Mouse (Mus musculus): Measurements from ENCODE around the gene Pde9a.
"Not testable (repeated sequence)": the region's sequence is repeated elsewhere in the genome, so short reads cannot be mapped to it uniquely, and the experiment has no call there.

Pde9a gene

GRCm38 (mm10) chr17:31385671-31386665, at the start of gene Pde9a:
Gene Pde9a (plus strand): TSS chr17:31386210.
- DNase-seq = peak; percentile 63

- DNase-seq = no peak
These were observed 46.2 kb upstream of the Pde9a start for GRCm38 (mm10) chr17:31339769-31340168.

GRCm38 (mm10) chr17:31342191-31342590, 43.8 kb upstream of the Pde9a start:
- DNase-seq = no peak

GRCm38 (mm10) chr17:31344172-31344801, 41.7 kb upstream of the Pde9a start:
- DNase-seq = peak; percentile 82

- no peak for DNase-seq
These were observed 41.2 kb upstream of the Pde9a start for GRCm38 (mm10) chr17:31344816-31345215.

GRCm38 (mm10) chr17:31348129-31348528, 37.9 kb upstream of the Pde9a start:
- peak; percentile 51 for DNase-seq

GRCm38 (mm10) chr17:31349388-31349787, 36.6 kb upstream of the Pde9a start:
- DNase-seq = no peak

GRCm38 (mm10) chr17:31351984-31352383, 34.0 kb upstream of the Pde9a start:
- no peak for DNase-seq

GRCm38 (mm10) chr17:31353255-31353654, 32.8 kb upstream of the Pde9a start:
- DNase-seq = no peak

- not testable (repeated sequence) for DNase-seq
These were observed 31.3 kb upstream of the Pde9a start for GRCm38 (mm10) chr17:31354684-31355083.

GRCm38 (mm10) chr17:31355792-31356502, 30.1 kb upstream of the Pde9a start:
- DNase-seq = no peak

- no peak for DNase-seq
These were observed 25.4 kb upstream of the Pde9a start for GRCm38 (mm10) chr17:31360582-31360981.

- DNase-seq = no peak
These were observed 20.3 kb upstream of the Pde9a start for GRCm38 (mm10) chr17:31365586-31366166.

- DNase-seq = no peak
These were observed 15.8 kb upstream of the Pde9a start for GRCm38 (mm10) chr17:31370221-31370620.

- DNase-seq = no peak
These were observed 15.1 kb upstream of the Pde9a start for GRCm38 (mm10) chr17:31370931-31371330.

- DNase-seq = peak; percentile 89
These were observed 8.0 kb upstream of the Pde9a start for GRCm38 (mm10) chr17:31377961-31378360.

- peak; percentile 66 for DNase-seq
These were observed 7.6 kb upstream of the Pde9a start for GRCm38 (mm10) chr17:31378361-31378761.

GRCm38 (mm10) chr17:31379086-31379485, 6.9 kb upstream of the Pde9a start:
- peak; percentile 31 for DNase-seq

GRCm38 (mm10) chr17:31379863-31380262, 6.1 kb upstream of the Pde9a start:
- DNase-seq = no peak

- no peak for DNase-seq
These were observed 2.7 kb upstream of the Pde9a start for GRCm38 (mm10) chr17:31383320-31383719.

- no peak for DNase-seq
These were observed 912 bp upstream of the Pde9a start for GRCm38 (mm10) chr17:31384968-31385627.

GRCm38 (mm10) chr17:31386766-31387275, 811 bp downstream of the Pde9a start:
- no peak for DNase-seq
